Mouse (Mus musculus) T-helper 2 cell (primary cell): Measurements from ENCODE around the gene Adam15.

Source experiments
- in situ Hi-C: fragments of 300-600 bp; cut with MboI, MseI; formaldehyde crosslinking; loops from one replicate; pipeline ENCODE4 v1.15.1; 2025; ENCODE audit warnings: high pct_unique_total_duplicates

The Adam15 gene

DNA sequence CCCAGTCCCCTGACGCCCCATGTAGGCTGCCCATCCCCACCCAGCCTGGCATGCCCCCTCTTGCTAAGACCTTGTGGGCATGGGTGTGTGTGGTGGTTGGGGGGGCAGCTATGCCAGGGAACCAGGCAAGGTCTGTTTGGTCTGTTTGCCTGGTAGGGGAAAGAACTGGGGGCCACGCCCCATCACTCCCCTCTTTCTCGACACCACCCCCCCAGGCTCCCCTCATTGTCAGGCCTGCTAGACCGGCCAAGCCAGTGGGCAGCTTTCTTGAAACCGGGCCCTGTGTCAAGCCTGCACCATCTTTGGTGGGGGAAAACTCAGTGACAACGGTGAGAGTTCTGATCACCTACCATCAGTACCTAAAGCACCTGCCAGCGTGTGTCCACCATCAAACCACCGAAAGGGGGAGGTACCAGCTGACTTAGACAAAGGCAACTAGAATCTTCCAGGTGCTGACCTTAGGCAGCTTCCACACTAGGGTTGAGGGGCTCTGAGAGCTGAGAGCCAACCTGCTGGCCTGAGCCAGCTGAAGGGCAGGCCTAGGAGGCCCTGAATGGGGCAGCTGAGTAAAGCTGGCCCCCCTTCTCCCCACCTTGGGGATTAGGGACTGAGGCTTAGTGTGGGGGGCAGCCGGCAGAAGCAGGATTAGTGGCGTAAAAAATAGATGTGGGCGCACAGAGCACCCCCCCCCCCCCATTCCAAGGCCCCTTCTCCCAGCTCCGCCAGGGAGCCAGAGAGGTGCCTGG lies 34.7 kb upstream of the Adam15 start:
- in situ Hi-C loops: no loop called here

DNA sequence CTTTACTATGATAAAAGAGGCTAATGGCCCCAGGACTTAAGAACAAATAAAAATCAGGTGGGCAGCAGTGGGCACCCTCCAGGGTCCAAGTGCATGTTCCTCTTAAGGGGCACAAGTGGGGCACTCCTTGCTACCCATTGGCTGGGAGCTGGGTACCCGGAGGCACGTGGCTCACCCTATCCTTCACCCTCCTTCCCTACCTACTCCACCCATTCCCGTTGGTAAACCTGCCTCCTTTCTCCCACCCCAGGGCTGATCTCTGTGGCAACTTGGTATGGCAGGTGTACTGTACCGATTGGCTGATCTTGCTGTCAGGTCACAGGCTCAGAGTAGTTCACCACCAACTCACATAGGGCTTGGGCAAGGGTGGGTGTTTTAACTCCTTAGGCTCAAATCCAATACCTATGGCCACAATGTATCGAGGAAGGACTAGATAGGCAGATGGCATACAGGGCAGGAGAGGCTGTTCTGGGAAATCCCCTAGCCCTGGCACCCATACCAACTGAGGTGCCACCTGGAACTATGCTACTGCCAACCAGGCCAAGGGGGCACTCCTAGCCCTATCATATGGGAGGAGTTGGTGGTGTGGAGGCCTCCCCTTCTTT lies 34.0 kb upstream of the Adam15 start:
- in situ Hi-C loops: no loop called here

DNA sequence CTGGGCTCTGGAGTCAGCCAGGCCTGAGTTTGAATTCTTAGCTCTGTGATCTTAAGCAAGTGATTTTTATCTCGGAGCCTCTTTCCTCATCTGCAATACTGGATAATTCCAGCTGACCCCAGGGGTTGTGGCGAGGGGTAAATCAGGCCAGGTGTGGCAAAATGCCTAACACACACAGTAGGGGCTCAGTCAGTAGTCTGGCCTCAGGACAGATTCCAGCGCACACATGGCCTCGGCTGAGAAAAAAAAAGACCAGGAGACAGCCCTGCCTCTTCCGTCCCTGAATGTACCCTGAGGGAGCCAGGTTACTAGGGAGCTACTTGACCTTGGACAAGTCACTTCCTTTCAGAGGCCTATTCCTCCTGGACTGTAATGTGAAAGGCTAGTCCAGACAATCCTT lies 33.2 kb upstream of the Adam15 start:
- in situ Hi-C loops: no loop called here

DNA sequence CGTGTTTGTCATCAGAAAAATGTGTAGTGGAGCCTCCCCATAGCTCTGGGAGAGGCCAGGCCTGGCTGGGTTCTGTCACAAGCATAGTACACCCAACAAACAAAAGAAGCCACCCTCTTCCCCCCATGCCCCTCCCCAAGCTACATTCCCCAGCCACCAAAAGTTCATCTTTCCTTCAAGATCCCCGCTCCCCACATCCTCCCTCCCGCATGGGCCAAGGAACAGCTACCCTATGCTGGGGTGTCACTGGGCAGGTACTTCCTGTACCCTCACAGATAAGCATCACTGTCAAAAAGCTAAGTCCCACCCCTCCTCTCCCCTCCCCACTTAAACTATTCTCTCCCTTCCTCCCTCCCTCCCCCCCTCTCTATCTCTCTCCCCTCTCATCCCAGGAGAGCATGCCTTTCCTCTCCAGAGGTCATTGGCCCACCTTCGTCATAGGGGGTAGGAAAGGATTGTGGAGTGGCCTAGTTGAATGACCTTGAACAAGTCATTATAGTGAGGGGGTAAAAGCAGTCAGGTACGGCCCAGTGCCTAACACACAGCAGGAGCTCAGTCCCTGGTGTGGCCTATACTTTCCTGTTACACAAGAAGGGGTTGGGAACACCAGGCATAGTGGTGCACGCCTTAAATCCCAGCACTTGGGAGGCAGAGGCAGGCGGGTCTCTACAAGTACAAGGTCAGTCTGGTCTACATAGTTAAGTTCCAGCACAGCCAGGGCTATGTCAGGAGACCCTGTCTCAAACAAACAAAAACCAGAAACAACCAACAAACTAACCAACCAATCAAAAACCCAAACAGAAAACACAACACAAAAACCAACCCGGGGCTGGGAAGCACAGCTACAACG lies 32.5 kb upstream of the Adam15 start:
- in situ Hi-C loops: no loop called here

DNA sequence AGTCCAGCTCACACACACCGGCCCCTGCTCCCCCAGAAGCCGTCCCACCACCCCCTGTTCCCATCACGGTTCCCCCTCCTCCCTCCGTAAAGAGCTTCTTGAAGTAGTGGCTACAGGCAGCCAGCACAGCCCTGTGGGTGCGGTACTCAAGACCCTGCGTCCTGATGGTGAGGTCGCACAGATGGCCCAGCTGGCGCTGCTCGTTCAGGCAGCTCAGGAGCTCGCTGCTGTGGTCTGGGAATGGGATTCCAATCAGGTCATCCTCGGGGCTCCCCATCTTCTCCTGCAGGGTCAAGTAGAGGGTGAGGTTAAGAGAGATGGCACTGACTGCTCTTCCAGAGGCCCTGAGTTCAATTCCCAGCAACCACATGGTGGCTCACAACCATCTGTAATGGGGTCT lies 31.4 kb upstream of the Adam15 start:
- in situ Hi-C loops: no loop called here

DNA sequence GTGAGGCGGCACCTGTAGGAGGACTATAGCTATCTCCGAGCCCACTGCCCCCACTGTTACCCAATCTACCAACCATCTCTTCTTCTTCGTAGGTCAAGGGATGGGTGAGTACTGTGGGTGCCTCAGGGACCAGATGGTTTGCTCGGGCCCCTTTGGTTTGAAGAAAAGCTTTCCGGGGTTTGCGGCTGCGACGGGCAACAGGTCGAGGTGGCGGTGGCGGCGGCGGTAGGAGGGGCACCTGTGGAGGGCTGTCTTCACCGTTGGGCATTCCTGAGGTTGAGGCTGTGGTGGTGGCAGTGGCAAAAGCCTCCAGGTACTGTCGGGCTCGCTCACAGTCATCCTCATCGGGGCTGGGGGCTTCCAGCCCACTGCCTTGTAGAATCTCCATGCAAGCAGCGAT lies 30.9 kb upstream of the Adam15 start:
- in situ Hi-C loops: no loop called here

DNA sequence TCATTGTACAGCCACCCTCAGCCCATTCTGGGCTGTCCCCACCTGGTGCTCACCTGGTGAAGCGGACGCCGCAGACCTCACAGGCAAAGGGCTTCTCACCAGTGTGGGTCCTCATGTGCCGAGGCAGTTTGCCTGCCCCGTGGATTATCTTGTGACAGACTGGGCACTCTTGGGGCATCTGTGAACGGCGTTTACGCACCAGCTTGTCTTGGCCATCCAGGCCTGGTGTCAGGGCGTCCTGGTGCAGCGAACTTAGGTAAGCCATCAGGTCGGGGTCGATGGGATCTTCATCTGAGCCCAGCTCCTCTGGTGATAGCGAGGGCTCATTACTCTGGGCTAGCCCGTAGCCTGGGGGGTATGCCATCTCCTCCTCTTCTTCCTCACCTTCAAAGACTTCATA lies 30.5 kb upstream of the Adam15 start:
- in situ Hi-C loops: no loop called here

DNA sequence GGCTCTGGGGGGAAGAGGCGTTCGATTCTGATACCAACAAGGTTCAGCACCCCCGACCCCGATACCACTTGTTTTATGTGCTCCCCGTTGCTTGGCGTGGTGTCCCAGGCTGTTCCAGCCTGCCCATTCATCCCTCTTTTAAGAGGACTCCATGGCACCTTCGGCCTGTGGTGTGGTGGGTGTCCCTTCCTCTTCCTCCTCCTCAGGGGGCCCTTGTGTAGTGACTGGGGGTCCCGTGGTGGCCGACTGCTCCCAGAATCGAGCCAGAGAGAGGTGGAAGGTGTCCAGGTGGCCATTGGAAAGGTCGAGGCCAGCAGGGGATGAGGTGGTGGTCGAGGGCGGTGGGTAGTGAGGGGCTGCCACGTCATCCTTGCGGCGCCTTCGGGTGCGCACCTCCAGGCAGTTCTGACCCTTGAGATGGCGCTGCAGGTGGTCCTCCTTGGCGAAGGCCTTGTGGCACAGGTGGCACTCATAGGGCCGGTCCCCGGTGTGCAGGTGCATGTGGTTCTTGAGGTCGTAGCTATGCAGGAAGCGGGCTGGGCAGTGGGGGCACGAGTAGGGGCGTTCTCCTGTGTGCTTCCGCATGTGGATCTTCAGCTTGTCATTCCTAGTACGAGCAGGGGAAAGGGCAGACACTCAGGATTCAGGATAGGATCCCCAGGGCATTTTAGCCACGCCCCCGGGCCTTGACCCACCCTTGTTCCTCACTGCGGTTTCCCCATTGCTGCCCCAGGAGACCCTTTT lies 29.8 kb upstream of the Adam15 start:
- in situ Hi-C loops: no loop called here

DNA sequence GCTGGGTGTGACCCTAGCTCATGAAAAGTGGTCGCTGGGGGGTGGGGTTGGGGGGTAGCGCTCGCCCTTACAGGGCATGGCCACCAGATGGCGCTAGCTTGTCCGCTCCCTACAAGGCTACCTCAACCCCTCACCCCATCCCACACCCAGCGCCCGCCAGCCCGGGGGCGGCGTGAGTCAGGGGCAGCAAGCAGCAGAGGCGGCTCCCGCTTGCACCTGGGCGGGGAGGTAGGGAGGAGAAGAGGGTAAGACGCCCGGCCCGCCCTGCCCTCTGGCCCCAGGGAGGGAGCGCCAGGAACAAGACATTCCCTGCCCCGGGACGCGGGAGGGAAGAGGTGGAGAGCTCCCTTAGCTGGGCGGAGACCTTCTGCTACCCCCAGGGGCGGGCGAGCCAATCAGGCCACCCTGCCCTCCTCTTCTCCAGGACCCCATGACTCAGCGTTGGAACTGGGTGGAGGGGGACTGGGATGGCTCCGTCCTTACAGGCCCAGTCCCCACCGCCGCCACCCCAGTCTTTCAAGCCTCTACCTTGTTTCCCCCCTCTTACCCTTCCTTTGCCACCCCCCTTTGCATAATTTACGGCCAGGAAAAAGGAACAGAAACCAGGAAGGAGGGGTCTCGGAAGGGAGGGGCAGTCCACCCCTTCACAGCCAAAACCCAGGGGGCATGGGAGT lies 28.7 kb upstream of the Adam15 start:
- in situ Hi-C loops: no loop called here

DNA sequence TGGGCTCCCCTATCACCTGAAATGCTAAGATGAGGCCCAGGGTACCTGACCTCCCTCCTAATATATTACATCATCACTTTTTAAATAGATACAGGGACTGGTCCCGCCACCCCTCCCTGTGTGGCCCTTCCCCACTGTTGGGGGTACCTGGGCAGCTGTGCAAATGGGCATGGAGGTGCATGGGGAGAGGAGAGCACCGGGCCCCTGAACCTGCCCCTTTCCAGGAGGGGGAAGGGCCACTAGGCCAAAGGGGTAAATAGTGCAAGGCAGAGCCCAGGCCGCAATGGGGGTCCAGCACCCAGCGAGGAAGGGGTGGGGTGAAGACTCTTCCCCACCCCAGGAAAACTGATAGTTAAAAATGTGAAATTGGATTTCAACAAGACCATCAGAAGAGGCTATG lies 28.0 kb upstream of the Adam15 start:
- in situ Hi-C loops: no loop called here

DNA sequence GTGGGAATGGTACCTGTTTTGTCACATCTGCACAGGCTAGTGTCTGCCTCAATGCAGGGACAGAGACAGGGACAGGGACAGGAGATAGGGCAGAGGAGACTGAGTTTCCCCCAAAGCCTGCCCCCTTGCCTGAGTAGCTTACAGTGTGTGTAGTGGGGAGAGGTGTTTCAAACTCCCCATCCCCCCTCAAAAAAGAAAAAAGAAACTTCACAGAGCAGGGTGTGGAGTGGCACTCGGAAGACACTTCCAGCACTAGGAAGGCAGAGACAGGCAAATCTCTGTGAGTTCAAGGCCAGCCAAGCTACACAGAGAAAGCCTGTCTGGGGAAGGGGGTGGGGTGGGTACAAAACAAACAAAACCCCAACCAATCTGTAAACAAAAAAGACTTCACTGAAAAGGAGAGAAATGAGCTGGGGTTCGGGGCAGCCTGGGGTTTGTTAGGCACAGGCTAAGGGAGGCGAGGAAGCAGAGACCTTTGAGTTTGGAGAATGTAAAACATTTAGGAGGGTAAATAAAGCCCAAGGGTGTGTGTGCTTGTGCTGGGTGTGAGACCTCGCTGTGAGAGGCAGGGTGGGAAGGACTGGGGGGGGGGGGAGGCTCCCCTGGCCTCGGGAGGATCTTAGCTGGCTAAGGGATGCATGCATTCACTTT lies 23.9 kb upstream of the Adam15 start:
- in situ Hi-C loops: no loop called here

DNA sequence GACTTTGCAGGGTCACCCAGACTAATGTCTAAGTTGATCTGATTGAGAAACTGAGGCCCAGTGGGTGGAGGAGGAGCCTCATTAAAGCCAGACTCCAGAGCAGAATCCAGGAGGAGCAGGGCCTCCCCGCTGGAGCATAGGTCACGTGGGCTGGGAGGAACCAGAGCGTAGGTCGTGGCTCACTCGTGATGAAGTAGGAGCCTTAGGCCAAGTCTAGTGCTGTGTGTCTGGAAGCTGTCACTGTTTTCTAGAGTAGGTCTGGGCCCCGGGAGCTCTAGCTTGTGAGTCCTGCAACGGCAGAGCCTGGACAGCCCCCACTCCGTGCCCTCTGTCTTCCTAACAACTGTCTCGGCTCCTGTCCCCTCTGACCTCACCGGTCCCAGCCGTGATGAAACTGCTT lies 17.5 kb upstream of the Adam15 start:
- in situ Hi-C loops: no loop called here

DNA sequence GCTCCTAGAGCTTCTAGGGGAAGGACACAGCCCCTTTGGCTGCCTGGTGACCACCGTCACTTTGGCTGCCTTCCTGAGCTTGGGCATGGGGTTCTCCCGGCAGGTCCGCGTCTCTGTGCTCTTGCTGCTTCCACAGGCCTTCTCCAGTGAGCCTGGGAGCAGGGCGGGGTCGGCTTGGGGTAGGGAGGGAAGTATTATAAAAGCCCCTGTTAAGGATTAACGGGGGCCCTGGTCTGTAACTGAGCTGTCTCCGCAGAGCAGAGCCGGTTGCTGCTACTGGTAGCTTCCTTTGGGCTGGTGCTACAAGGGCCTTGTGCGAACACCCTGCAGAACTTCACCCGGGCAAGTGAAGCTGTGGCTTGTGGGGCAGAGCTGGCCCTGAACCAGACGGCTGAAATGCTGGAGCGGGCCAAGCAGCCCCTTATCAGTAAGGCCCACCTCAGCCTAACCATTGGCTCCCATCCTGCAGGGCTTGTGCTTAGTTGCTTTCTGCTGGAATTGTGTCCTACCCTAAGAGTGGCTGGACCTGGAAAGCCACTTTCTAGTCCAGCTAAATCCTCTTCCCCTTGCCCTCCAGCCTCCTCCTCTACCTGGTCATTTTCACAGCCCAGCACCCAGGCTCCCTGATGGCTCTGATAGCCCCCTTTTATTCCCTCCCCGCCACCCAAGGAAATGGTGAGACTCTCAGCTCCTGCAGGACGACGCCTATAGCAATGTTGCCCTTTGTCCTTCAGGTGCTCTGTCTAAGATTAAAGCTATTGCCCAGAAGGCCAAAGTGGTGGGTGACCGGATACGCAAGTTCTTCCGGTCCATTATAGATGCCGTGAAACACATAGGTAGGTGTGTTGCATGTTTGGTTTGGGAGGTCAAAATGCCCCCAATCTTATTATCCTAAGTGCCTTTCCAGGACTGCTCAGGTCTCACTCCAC lies 16.0 kb upstream of the Adam15 start:
- in situ Hi-C loops: no loop called here

DNA sequence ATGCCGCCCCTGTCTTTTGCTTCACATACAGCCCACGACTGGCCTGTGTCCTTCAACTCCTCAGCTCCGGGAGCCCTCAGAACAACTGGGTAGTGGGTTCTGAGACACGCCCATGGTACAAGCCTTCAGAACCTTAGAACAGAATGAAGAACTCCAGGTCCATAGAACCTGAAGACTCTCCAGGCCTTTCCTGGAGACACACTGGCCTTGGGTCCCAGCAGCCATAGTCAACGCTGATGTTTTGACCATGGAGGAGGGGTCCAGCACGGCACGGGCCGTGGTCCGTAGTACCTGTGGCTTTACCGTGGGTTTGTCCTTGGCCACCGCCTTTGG lies 15.3 kb upstream of the Adam15 start, which contains the start of gene Dcst1:
TSS of gene Dcst1 (minus strand) at position 101 of the 333 bp plus-strand sequence.
- in situ Hi-C loops: no loop called here

DNA sequence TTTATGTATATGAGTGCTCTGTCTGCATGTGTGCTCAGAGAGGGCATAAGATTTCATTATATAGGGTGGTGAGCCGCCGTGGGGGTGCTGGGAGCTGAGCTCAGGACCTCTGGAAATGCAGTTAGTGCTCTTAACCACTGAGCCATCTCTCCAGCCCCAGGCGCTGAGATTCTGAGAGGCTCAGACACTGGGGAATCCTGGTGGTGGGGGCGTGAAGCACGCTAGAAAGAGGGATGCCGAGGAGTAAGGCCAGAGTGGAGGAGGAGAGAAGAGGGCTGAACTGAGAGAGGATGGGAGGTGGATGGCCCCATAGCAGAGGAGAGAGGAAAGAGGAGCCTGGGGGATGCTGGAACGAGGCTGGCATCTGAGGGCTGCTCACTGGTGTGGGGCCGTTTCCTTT lies 14.8 kb upstream of the Adam15 start:
- in situ Hi-C loops: no loop called here

DNA sequence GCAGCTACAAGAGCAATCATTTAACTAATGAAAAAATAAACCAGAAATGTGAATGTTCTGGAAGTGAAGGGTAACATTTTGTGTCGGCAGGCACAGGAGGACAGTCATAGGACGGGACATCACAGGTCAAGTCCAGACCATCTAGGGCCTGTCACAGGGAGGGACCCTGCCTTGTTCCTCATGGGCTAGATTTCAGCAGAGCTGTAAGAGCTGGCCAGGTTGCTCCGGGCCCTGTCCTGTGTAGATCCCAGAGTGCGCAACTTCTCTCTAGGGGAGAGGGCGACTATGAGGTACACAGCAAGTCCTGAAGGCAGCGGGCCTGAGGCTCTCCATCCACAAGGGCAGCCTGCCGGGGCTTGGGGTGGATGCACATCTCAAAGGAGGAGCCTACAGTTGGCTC lies 11.9 kb upstream of the Adam15 start, which contains the start of gene Dcst2:
TSS of gene Dcst2 (plus strand) at position 301 of the 400 bp plus-strand sequence.
- in situ Hi-C loops: no loop called here

DNA sequence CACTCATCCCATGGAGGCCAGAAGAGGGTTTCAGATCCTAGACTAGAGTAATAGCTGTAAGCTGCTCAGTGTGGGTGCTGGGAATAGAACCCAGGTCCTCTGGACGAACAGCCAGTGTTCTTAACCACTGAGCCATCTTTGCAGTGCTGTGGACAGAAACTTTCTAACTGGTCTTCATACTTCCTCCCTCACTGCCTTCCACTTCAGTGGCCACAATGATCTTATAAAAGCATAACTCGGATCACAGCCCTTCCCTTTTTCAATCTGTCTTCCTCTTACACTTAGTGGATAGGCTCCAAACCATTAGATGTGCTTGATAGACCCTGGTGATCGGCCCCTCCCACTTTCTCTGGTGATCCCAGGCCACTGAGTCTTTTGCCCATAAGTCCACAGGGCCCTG lies 10.4 kb upstream of the Adam15 start:
- in situ Hi-C loops: no loop called here

DNA sequence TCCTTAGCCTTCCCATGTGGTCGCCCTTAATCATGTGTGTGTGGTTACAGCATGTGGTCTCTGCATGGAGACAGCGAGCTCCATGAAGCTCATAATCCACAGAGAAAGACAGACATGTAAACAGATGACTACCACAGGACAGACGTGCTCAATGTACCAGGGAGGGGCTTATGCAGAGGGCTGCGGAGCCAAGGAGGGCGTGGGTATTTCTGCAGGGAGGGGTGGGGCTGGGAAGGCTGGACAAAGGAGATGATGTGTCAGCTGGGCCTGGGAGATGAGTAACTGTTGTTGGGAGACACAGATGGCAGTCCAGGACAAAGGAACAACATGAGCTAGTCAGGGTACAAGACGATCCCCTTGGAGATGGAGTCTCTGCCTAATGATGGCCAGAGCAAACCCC lies 9.8 kb upstream of the Adam15 start:
- in situ Hi-C loops: loop anchor here (10.0 kb wide), 1 partner anchor 1145 kb away; the partner anchor contains the start of gene Chtop

DNA sequence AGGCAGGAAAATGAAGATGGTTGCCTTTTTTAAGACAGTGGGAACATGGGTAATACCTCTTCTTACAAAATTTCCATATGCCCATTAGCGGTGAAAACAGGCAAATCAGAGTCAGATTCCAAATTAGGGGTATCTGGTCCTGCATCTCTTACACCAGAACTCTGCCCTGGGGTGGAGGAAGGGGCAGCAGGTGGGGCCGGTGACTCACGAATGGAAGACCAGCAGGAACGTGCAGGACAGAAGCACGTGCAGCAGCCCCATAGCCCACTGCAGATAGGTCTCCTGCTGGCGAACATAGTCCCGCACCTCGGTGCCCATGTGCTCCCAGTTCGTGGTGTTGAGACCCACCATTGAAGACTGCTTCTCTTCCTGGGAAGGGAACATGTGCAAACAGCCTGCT lies 6.2 kb upstream of the Adam15 start:
- in situ Hi-C loops: loop anchor here (10.0 kb wide), 1 partner anchor 1149 kb away; the partner anchor contains the start of gene Chtop

DNA sequence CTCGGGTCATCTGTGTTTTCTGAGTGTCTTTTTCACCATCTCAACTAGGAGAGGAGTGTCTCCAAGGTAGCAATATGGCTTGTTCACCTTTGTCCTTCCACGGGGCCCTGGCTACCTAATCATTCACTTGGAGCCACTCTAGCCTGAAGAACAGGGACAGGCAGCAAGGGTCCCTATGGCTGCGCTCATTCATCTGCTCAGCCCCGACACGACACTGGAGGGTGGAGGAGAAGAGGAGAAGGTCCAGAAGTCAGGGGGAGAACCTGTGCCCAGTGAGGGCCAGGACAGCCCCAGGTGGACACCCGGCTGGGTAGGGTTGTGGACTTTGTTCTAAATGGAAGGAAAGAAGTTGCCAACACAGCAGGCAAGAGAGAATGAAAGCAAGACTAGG lies 5.7 kb upstream of the Adam15 start:
- in situ Hi-C loops: loop anchor here (10.0 kb wide), 1 partner anchor 1149 kb away; the partner anchor contains the start of gene Chtop
